Mouse (Mus musculus) gastrocnemius, adult 18-20 months (tissue): ENCODE measurements around the gene Aifm1. TPM values are rescaled to one million over a fixed set of nuclear protein-coding genes. Genes with fewer than 3 reads are reported as not detected.

ENCODE experiments used
- DNase-seq: peaks from one replicate; pipeline ENCODE4 v3.0.0; 2021; ENCODE audit warnings: low spot score
- long read RNA-seq, 2 experiments: library from polyadenylated mRNA; stranded (forward); transcript quantifications; one replicate each; pipeline ENCODE4 v2.0.0; 2021
- total RNA-seq, 2 experiments: library from RNA; stranded (reverse); gene quantifications; 2 replicates each; pipeline ENCODE4 v1.2.3; 2021

Aifm1 gene
- 10 to 100 TPM; 40.7 to 41.6 TPM for total RNA-seq
- long read RNA-seq, experiment 1, transcript Aifm1-201 (16 exons, 2,237 nt) = major isoform, 71 of 75 reads
- long read RNA-seq, experiment 1, partial matches to known transcripts = 0 of 75 reads
- long read RNA-seq, experiment 1, other reads (novel, unspliced or antisense) = 4 of 75 reads
- long read RNA-seq, experiment 2, transcript Aifm1-201 (16 exons, 2,237 nt) = major isoform, 51 of 54 reads
- long read RNA-seq, experiment 2, partial matches to known transcripts = 1 of 54 reads
- long read RNA-seq, experiment 2, other reads (novel, unspliced or antisense) = 2 of 54 reads

DNA sequence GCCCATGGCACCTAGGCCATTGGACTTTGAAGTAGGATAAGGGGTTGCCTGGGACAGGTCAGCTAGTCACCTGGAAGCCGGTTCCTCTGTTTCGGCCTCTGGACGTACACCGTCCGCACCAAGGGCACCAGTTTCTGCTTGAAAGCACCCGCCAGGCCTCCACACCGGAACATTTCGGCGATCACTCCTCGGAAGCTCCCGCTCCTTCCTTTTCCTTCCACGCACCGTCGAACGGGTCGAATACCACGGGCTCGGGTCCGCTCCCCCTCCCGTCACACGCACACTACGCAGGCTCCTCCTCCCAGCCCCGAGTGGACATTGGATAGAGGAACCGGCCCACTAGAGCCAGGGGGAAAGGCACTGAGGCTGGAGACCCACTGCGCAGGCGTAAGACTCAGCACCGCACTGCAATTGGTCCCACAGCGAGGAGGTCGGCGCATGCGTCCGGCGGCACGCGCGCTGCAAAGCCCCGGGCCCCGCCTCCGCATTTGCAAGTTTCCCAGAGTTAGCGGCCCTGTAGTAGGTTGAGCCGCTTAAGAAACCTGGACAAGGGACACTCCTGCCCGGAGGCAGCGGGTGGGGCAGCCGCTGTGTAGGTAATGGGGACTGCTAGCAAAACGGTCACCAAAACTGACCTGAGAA, at the start of gene Aifm1:
TSS of gene Aifm1 (minus strand) at position 398 of the 642 bp plus-strand sequence.
- peak; percentile 91 for DNase-seq

DNA sequence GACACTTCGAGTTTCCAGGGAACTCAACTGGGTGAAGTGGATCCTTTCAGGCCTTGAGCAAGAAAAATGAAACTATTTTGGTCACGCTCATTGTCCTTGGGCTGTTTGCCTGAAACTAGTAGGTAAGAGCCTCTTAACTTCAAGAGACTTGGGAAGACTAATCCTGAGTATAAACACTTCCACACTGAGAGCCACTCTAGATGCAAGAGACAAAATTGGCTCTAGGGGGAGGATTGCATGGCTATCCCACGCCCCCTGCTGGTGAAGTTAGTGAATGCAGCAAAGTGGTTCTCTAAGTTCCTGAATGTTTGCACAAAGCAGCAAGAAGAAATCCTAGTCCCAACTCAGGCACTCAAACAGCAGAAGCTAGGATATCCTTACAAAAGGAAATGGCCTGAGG, 18.8 kb upstream of the Aifm1 start:
- DNase-seq = peak; percentile 66

DNA sequence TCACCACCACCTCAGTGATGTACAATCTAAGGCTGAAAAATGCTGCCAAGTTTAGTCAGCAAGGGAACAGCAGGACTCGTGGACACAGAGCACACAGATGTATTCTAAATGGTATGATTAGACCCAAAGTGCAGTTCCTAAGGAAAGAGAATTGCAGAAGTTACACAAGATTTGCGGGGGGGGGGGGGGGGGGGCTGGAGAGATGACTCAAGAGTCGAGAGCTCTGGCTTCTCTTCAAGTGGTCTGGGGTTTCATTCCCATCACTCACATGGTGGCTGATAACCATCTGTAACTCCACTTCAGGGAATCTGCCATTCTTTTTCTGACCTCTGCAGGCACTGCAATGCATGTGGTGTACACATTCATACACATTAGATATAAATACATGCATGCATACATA, 13.1 kb upstream of the Aifm1 start:
- no peak for DNase-seq

GRCm38 (mm10) chrX:48525866-48526265, 12.5 kb upstream of the Aifm1 start:
- no peak for DNase-seq

DNA sequence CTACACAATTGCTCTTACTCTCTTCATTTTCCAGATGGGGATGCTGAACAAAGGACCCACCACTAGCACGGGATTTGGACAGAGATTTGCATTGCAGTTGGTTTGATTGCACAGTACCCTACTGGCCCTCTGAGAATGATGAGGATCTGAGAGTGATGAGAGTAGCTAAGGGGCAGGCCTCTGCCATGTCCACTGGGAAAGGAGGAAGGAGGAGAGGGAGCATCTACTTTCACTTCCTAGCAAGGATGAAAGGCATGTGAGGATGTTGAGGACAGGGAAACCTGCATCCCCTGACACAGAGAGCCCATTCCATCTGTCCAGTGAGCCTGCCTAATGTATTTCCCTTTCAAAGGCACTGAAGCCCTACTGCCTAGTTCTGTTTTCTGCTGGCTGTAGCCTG, 12.0 kb upstream of the Aifm1 start:
- no peak for DNase-seq

GRCm38 (mm10) chrX:48523512-48523911, 10.1 kb upstream of the Aifm1 start:
- no peak for DNase-seq

- DNase-seq = no peak
Measured at GRCm38 (mm10) chrX:48521651-48522050, 8.3 kb upstream of the Aifm1 start.

DNA sequence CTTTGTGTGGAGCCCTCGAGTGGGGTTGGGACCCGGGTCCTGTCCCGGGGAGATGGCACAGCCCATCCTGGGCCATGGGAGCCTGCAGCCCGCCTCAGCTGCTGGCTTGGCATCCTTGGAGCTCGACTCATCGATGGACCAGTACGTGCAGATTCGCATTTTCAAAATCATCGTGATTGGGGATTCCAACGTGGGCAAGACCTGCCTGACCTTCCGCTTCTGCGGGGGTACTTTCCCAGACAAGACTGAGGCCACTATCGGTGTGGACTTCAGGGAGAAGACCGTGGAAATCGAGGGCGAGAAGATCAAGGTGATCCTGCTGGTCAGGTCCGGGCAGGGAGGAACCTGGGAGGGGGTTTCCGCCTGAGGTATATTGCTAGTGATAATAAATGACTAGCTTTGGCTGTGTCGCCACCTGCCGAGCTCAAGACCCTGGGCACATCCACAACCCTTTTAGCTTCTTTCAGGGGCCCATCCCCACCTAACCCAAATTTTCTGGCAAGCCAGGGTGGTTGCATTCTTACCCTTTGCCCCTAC, 6.3 kb upstream of the Aifm1 start:
- no peak for DNase-seq

GRCm38 (mm10) chrX:48518808-48519548, 5.6 kb upstream of the Aifm1 start, which contains the start of gene Rab33a:
Gene Rab33a (plus strand): TSS chrX:48519285.
- no peak for DNase-seq

DNA sequence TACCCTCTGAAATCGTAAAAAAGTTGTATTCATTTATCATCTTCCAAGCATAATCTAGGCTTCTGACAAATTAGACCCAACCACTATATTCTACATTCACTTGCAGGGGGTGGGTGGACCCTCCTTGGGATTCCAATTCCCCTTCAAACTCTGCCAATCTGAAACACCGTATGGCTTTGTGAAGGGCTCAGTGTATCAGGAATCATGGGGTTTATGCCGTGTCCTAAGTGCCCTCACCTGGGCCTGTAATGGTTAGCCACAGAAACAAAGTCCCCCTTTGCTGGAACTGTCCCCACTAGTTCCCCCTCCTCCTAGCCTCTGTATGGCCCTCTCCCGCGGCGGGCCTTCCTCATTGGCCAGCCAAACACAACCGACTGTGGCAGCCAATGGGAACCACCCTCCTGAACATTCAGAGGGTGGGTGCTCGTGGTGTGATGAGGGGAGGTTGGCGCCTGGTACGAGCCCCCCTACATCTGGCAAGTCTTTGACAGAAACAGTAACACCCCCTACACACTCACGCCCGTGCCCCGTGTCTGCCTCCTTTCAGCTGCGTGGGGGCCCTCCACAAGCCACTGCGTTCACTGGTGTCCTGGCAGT, 4.9 kb upstream of the Aifm1 start:
- DNase-seq = no peak

GRCm38 (mm10) chrX:48513824-48514223, 461 bp upstream of the Aifm1 start:
- DNase-seq = no peak

DNA sequence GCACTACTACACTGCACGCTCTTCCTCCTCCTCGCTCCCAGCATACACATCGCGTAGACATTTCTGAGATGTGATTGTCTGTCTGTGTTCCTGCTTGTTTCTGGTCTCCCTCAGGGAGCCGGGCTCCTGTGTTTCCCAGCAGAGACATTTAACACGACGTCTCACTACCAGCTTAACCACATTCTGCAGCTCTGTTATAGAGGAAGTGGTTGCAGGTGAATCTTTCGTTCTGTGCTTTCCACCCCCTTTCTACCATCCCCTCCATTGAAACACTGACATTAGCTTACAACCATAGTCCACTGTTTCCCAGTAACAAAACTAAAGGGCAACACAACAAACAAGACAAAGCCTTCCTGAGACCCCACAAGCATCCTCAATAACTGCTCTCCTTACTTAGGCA, 19.6 kb downstream of the Aifm1 start:
- DNase-seq = no peak

DNA sequence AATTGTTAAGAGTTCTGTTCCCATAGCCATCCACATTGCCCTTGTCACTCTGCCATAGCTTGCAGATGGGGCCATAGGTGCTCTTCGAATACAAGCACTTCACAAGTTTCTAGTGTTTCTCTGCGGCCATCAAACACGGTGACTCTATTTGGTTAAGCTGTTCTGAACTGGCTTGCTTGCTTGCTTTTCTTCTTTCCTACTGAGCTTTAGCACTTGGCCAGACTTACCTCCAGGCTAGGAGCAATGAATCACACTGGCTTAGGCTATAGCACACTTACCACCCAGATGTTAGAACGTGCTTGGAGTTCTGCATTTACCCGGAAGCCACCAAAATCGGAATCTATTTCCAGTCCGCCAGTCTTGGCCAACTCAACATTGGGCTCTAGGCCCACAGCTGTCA, 31.7 kb downstream of the Aifm1 start:
- DNase-seq = no peak

DNA sequence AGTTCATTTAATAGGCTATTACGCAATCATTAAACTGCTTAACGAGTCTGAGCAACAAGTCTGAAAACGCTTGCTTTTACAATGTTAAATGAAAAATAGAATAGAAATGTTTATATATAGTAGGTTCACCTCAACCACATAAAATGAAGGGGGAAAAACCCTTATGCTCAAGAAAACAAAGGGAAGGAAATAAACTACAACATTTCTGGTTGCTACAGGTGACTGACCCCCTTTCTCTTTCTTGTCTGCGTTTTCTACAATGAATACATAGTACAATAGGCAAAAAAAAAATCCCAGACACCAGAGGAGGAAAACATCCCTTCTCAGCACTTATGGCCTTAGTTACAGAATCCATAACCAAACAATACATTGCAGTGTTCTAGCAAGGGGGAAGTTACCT, 32.3 kb downstream of the Aifm1 start:
- no peak for DNase-seq

- peak; percentile 10 for DNase-seq
Measured at GRCm38 (mm10) chrX:48467355-48467946, 45.9 kb downstream of the Aifm1 start.

- no peak for DNase-seq
Measured at GRCm38 (mm10) chrX:48466174-48466573, 47.2 kb downstream of the Aifm1 start.

DNA sequence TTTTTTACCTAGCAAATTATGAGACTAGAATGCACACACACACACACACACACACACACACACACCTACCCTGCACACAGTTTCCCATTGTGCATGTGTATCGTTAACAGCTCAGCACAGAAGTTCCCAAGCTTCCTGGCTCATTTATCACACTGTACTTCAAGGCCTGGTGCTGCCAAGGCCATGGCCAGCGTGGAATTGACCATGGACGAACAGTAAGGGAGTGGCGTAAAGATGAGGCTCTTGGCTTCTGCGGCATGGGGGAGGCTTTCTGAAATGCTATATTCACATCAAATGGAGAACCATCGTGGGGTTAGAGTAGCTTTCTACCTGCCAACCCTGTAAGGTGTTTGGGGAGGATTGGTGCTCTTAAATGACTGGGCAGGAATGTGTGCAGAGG, 48.9 kb downstream of the Aifm1 start:
- DNase-seq = no peak

DNA sequence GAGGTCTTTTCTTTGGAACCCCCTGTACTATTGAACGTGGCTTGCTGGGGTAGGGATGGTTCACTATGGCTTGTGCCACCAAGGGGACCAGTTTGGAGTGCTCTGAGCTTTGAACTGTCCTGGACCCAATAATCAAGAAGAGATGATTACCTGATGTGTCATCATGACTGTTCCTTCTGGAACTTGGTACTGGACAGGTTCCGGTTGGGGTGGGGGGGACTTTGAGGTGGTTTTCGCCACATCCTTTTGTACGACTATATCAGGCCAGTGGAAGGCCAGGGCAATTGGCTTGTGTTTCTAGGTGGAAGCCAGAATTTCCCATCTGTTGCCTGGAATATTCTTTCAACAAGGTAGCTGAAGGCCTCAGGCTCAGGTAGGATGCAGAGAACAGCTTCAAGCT, 49.7 kb downstream of the Aifm1 start:
- no peak for DNase-seq

DNA sequence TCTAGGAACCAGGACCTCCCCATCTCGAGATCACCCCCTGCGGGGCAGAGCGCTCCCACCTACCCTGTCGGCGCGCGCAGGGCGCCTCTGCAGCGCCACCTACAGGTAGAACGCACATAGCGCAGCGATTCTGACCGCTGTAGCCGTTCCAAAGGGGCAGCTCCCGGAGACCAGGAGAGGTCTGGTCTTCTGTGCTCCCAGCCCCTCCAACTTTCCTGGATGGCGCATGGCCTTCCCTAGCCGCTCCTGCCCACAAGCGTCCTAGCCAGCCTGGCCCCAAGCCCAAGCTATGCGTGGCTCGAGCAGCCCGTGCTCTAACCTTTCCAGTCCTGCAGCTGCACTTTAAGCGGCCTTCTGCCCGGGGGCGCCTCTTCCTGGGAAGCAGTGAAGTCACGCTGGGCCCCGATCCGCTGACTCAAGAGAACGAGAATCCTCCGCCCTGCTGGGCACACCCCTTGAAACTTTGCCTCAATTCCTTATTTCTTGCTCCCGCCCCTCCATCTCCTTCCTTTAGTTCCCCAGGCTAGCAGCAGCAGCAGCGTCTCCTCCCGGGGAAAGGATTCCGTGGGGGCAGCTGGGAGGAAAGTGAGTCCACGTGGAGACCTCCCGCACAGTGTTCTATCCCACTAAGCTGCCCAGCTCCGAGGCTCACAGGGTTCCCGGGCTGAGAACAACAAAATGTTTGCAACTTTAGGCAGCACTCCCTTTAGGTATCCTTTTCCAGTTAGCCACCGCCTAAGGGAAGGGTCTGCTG, 50.4 kb downstream of the Aifm1 start, which contains the start of gene Elf4:
TSS of gene Elf4 (minus strand) at position 379 of the 754 bp plus-strand sequence.
- peak; percentile 60 for DNase-seq

GRCm38 (mm10) chrX:48462297-48462696, 51.1 kb downstream of the Aifm1 start:
- no peak for DNase-seq

DNA sequence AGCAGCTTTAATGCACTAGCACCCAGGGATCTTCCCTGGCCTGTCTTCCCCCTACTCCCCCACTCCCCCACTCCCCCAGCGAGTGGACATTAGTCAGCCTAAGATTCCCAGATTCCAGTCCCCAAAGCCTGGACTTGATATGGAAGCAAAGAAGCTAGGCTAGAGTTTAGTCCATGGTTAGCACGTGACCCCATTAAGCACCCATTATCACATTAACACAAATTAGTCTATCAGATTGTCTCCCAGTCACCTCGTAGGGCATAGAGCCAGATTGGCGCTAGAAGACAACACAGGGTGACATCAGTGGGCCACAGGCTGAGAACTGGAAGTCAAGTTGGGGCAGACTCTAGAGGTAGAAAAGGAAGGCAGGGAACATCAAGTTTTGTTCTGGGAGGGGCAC, 52.4 kb downstream of the Aifm1 start:
- no peak for DNase-seq
